Mouse (Mus musculus): ENCODE measurements at regions not wholly inside any gene's neighbourhood (a gene's known extent, or its start where the extent isn't known, plus 50 kb on each side); places are given as distances from the start of the nearest gene placed in this dataset.

- intact Hi-C loops (cut with DNase I): no loop called here
- DNase-seq (ENCODE audit: low spot score in 2 of 2): peak; percentile 17 to 38
Measured at GRCm38 (mm10) chr7:77993840-77994239, 744.0 kb downstream of the Ntrk3 start.

- DNase-seq (ENCODE audit: low spot score in 2 of 2): no peak
- intact Hi-C loops (cut with DNase I): no loop called here
Measured at GRCm38 (mm10) chr7:77990150-77990549, 747.7 kb downstream of the Ntrk3 start.

DNA sequence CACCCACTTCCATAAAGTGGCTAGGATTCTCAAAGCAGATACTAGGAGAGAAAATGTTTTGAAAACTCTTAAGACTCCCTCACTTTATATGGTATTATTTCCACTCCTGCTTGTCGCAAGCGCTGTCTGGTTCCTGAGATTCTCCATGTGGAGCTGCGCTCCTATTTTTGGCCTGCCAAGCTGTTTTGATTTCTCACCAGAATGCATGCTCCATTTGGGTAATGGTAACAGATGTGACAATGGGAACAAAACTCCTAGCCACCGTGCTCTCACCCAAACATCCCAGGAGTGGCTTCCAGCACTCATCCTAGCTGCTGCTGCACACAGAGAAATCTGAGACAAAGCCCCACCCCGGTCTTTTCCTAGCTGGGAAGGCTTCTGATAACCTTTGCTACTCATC lies 749.6 kb downstream of the Ntrk3 start:
- intact Hi-C loops (cut with DNase I): no loop called here
- DNase-seq (ENCODE audit: low spot score in 2 of 2): peak; percentile 66 to 90

GRCm38 (mm10) chr7:77966658-77967057 lies 771.2 kb downstream of the Ntrk3 start:
- intact Hi-C loops (cut with DNase I): no loop called here
- DNase-seq (ENCODE audit: low spot score in 2 of 2): peak in 1 of 2 experiments; percentile 7

DNA sequence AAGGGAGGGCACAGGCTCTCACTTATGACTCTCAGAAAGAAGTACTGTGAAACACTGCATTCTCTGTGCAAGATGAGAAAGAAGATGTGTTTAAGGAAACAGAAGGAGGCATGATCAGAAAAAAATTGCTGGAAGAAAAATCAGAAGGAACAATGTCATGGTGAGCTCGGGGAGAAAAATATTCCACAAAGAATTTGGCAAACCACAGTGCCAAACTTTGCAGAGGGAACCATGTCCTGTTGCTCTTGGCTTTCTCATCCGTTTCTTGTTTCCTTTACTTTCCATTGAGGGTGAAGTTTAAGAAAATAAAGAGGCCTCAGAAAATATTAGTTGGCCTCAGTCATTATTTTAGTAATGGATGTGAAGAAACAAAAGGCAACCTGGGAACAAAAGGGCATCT lies 804.4 kb downstream of the Ntrk3 start:
- intact Hi-C loops (cut with DNase I): no loop called here
- no peak for DNase-seq (ENCODE audit: low spot score in 2 of 2)

GRCm38 (mm10) chr7:77928479-77929467 lies 809.0 kb downstream of the Ntrk3 start:
- no peak for DNase-seq (ENCODE audit: low spot score in 2 of 2)
- intact Hi-C loops (cut with DNase I): no loop called here

DNA sequence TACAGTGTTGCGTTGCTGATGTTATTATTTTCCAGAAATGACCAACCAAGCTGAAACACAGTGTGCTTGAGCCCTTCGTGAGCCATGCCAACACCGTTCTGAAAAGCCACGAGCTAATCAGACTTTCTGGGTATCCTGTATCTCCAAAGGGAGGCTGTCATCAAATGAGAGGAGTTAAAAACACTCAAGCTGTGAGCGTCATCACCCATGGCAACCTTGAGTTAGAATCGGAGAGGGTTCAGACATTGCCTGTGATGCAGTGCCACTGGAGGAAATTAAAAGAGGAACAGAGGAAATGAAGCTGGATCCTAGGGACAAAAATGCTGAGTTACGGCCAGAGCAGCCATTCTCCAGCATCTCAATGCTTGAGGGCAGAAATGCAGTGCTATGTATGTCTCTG lies 838.6 kb downstream of the Ntrk3 start:
- DNase-seq (ENCODE audit: low spot score in 2 of 2): no peak
- intact Hi-C loops (cut with DNase I): no loop called here

- intact Hi-C loops (cut with DNase I): no loop called here
- no peak for DNase-seq (ENCODE audit: low spot score in 2 of 2)
Measured at GRCm38 (mm10) chr7:77888543-77888942, 849.3 kb downstream of the Ntrk3 start.

GRCm38 (mm10) chr7:77882605-77883354 lies 855.0 kb downstream of the Ntrk3 start:
- DNase-seq (ENCODE audit: low spot score in 2 of 2): no peak
- intact Hi-C loops (cut with DNase I): no loop called here

- no peak for DNase-seq (ENCODE audit: low spot score in 2 of 2)
- intact Hi-C loops (cut with DNase I): no loop called here
Measured at GRCm38 (mm10) chr7:77867518-77867917, 870.3 kb downstream of the Ntrk3 start.

- DNase-seq (ENCODE audit: low spot score in 2 of 2): peak in 1 of 2 experiments; percentile 1
- intact Hi-C loops (cut with DNase I): no loop called here
Measured at GRCm38 (mm10) chr7:77861841-77862240, 876.0 kb downstream of the Ntrk3 start.

DNA sequence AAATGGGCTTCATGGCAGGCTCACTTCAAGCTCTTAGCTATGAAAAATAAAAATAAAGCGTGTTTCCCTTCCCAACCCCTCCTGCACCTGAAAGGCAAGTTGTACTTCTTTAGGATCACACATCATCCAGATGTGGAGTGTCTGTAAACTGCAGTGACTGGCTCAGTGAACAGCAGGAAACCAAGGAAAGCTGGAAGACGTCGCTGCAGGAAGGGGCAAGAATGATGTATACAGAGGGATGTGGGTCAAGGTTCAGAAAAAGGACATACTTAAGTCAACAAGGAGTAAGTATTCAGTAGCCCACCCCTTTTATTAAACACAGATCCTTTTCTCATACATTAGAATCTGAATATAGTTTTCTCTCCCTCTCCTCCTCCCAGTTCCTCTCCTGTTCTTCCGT lies 879.4 kb downstream of the Ntrk3 start:
- no peak for DNase-seq (ENCODE audit: low spot score in 2 of 2)
- intact Hi-C loops (cut with DNase I): no loop called here

DNA sequence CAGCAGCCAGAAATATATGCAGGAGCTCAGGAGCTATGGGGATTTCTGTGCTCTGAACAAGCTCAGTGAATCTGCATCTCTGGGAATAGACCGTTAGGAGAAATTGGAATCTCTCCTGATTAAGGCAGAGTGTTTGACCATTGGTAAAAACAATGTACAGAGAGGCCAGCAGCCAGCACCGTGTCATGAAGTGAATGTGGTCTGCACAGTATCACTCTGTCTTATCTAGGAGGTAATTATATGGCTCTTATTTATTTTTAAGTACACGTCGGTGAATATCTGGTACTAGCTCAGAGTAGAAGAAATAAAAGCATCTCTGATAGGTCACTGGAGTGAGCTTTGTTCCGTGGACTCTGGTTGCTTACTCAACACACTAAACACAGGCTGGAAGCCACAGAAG lies 879.8 kb downstream of the Ntrk3 start:
- intact Hi-C loops (cut with DNase I): no loop called here
- DNase-seq (ENCODE audit: low spot score in 2 of 2): no peak

DNA sequence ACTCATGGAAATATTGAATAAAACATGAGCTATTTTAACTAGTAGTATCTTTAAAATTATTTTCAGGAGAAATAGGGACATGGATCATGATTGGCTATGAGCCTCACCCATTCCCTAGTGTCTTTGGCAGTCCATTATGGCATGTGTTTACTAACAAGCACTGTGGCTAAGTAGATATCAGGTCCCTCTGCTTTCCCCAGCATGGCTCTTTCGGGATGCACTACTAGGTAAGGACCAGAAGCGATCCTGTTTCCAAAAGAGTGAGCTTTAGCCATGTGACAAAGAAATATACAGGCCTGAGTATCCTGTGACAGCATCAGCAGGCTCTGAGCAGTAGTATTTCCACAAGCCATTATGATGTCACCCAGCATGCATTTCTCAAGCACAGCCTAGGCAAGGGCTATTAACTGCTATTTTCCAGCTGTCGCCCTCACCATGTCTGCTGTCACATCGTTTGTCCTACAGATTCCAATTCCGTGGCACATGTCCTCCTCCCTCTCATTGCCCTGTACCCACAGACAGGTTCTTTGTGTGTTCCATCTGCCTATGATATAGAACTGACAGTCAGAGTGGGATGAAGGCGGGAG lies 882.1 kb downstream of the Ntrk3 start:
- no peak for DNase-seq (ENCODE audit: low spot score in 2 of 2)
- intact Hi-C loops (cut with DNase I): no loop called here

GRCm38 (mm10) chr7:77855077-77855476 lies 882.7 kb downstream of the Ntrk3 start:
- intact Hi-C loops (cut with DNase I): no loop called here
- DNase-seq (ENCODE audit: low spot score in 2 of 2): no peak

DNA sequence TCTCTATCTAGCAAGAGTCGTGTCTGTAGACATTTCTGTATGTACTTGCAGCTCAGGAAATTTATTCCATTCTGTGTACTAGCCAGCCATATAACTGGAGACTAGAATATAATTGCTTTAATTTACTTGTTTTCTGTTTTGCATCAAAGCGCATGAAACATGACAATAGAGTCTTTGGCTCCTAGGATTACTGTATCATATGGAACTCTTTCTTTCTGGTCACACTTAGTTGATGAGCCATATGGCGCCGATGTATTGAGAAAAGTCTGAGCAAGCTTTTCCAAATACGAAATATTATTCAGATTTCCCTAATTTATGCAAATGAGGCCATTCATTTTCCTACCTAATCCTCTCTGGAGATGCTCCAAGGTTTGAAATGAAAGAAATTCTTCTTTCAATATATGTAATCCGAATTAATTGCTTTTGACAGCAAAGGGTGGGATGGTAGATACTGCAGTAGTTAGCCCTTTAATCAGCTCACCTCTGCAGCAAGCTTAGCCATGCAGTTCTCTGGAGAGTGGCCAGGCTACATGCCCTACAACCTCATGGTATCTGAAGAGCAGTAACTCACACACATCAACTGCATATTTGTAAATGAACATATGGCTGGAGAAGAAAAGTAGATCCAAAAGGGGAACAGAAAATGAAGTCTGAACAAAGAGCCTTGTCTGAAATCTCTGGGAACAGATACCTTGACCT lies 913.4 kb downstream of the Ntrk3 start:
- DNase-seq (ENCODE audit: low spot score in 2 of 2): no peak
- intact Hi-C loops (cut with DNase I): no loop called here

DNA sequence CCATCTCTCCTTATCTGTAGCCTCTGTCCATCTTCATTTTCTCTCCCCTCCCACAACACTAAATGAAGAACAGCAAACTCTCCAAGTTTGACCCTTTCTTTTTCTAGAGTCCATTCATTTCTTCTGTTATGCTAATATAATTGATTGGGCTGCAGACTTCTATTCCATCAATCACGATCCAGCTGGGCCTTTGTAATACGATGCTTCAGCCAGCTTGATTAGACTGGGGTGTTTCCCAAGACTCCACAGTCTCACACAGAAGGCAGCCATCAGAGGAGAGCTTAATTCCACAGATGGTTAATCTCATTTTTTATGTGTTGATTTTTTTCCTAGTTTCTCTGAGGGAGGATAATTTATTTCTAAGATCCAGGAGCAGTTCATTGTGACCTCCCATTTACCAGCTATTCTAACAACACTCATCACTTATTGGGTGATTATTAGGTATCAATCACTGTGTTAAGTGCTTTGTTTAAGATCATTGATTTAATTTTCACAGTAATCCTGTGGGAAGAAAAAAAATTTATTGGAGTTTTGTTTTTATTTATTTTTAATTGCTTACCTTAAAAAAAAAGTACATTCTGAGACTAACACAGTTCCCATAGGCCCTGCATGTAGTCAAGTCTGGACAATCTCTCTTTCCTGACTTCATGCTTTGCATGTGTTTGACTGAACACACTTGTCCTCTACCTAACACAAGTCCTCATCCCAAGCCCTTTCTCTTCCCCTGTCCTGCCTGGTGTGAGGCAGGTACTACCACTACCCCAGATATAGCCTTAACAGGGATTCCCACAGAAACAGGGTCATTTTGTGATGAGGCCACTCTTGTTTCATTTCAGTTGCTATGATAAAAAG lies 925.5 kb downstream of the Ntrk3 start:
- DNase-seq (ENCODE audit: low spot score in 2 of 2): no peak
- intact Hi-C loops (cut with DNase I): no loop called here

DNA sequence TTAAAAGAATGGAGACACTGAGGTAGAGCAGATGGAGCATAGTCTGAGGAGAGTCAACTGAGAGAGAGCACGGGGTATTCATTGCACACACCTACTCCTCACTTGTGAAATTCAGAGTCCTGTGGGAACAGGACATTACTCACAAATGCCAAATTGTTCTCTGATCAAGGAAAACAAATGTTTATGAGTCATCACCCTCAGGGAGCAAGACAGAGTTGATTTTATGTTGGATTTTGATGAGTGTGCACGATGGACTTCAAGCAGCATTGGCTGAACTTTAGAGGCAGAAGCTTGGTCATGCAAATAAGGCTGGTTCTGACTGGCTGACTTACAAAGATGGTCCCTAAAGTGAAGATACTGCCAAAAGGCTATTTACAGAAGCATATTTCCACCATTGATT lies 951.0 kb downstream of the Ntrk3 start:
- intact Hi-C loops (cut with DNase I): no loop called here
- peak in 1 of 2 experiments; percentile 8 for DNase-seq (ENCODE audit: low spot score in 2 of 2)
